Mouse (Mus musculus): ENCODE data around the gene Pgbd1.

- TF ChIP-seq CTCF (IDR thresholded peaks at IDR 0.05; ENCODE audit: extremely low read depth, insufficient read depth, low read length) (no peak), POLR2A (IDR thresholded peaks at IDR 0.05; ENCODE audit: extremely low read depth, insufficient read depth, low read length) (no peak)
These were observed 23.4 kb downstream of the Pgbd1 start for GRCm38 (mm10) chr13:21417298-21418010.

All from cortical plate, adult 2 months (tissue).